Mouse (Mus musculus): ENCODE data around the gene Lsamp.

Lsamp gene

GRCm38 (mm10) chr16:41748759-41749158 is 1764.6 kb downstream of the Lsamp start:
- in situ Hi-C loops (cut with MboI, MseI), result no loop called here

GRCm38 (mm10) chr16:41764285-41764684 is 1780.1 kb downstream of the Lsamp start:
- in situ Hi-C loops (cut with MboI, MseI), result no loop called here

- in situ Hi-C loops (cut with MboI, MseI), result no loop called here
Observed at GRCm38 (mm10) chr16:41771427-41772125, 1787.4 kb downstream of the Lsamp start.

- in situ Hi-C loops (cut with MboI, MseI), result no loop called here
Observed at GRCm38 (mm10) chr16:41777586-41777985, 1793.4 kb downstream of the Lsamp start.

GRCm38 (mm10) chr16:41785600-41785999 is 1801.4 kb downstream of the Lsamp start:
- in situ Hi-C loops (cut with MboI, MseI), result no loop called here

GRCm38 (mm10) chr16:41786704-41787103 is 1802.5 kb downstream of the Lsamp start:
- in situ Hi-C loops (cut with MboI, MseI), result no loop called here

- in situ Hi-C loops (cut with MboI, MseI), result no loop called here
Observed at GRCm38 (mm10) chr16:41787146-41787545, 1803.0 kb downstream of the Lsamp start.

- in situ Hi-C loops (cut with MboI, MseI), result no loop called here
Observed at GRCm38 (mm10) chr16:41790016-41790415, 1805.9 kb downstream of the Lsamp start.

- in situ Hi-C loops (cut with MboI, MseI), result no loop called here
Observed at GRCm38 (mm10) chr16:41820369-41820768, 1836.2 kb downstream of the Lsamp start.

- in situ Hi-C loops (cut with MboI, MseI), result loop anchor here (25.0 kb wide), 1 partner anchor 1110 kb away; no protein-coding TSS in a partner anchor
Observed at GRCm38 (mm10) chr16:41826899-41827604, 1842.9 kb downstream of the Lsamp start.

GRCm38 (mm10) chr16:41827605-41827948 is 1843.4 kb downstream of the Lsamp start:
- in situ Hi-C loops (cut with MboI, MseI), result loop anchor here (25.0 kb wide), 1 partner anchor 1110 kb away; no protein-coding TSS in a partner anchor

GRCm38 (mm10) chr16:41834637-41835036 is 1850.5 kb downstream of the Lsamp start:
- in situ Hi-C loops (cut with MboI, MseI), result loop anchor here (25.0 kb wide), 1 partner anchor 1103 kb away; no protein-coding TSS in a partner anchor

GRCm38 (mm10) chr16:41835745-41836144 is 1851.6 kb downstream of the Lsamp start:
- in situ Hi-C loops (cut with MboI, MseI), result loop anchor here (25.0 kb wide), 1 partner anchor 1102 kb away; no protein-coding TSS in a partner anchor

- in situ Hi-C loops (cut with MboI, MseI), result loop anchor here (25.0 kb wide), 1 partner anchor 1097 kb away; no protein-coding TSS in a partner anchor
Observed at GRCm38 (mm10) chr16:41839751-41840404, 1855.7 kb downstream of the Lsamp start.

- in situ Hi-C loops (cut with MboI, MseI), result loop anchor here (25.0 kb wide), 1 partner anchor 1090 kb away; no protein-coding TSS in a partner anchor
Observed at GRCm38 (mm10) chr16:41846903-41847302, 1862.7 kb downstream of the Lsamp start.

GRCm38 (mm10) chr16:41871917-41872593 is 1887.9 kb downstream of the Lsamp start:
- in situ Hi-C loops (cut with MboI, MseI), result loop anchor here (10.0 kb wide), 1 partner anchor 237 kb away; no protein-coding TSS in a partner anchor

GRCm38 (mm10) chr16:41888546-41889165 is 1904.5 kb downstream of the Lsamp start:
- in situ Hi-C loops (cut with MboI, MseI), result no loop called here

- in situ Hi-C loops (cut with MboI, MseI), result no loop called here
Observed at GRCm38 (mm10) chr16:41900783-41901182, 1916.6 kb downstream of the Lsamp start.

- in situ Hi-C loops (cut with MboI, MseI), result no loop called here
Observed at GRCm38 (mm10) chr16:41903654-41904053, 1919.5 kb downstream of the Lsamp start.

GRCm38 (mm10) chr16:41912584-41913193 is 1928.5 kb downstream of the Lsamp start:
- in situ Hi-C loops (cut with MboI, MseI), result no loop called here

- in situ Hi-C loops (cut with MboI, MseI), result no loop called here
Observed at GRCm38 (mm10) chr16:41913346-41913745, 1929.2 kb downstream of the Lsamp start.
